Mouse (Mus musculus) right cerebral cortex, postnatal 25 days (tissue): ENCODE results near the gene Clmn.

Experiments used
- DNase-seq: peaks from one replicate; pipeline ENCODE4 v3.0.0; 2022

The Clmn gene

DNA sequence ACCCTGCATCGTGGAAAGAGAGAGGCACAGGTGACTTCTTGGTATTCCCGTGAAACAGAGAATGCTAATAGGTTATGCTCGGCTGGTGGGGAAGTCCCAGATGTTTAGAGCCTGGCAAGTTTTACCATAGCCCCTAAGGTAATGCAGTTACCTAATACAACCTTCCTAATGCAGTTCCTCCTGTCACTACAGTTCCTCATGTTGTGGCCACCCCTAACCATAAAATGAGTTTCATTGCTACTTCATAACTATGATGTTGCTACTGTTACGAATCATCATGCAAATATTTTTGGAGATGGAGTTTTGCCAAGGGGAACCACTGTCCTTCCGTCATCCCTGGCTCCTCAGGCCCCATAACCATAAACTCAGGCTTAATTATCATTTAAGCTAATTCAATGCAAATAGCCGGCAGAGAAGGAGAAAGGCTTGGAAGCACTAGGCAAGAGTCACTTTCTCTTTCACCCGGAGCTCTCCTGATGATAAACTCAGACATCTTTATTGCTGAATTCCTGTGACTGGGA lies 53.9 kb downstream of the Clmn start:
- no peak for DNase-seq

DNA sequence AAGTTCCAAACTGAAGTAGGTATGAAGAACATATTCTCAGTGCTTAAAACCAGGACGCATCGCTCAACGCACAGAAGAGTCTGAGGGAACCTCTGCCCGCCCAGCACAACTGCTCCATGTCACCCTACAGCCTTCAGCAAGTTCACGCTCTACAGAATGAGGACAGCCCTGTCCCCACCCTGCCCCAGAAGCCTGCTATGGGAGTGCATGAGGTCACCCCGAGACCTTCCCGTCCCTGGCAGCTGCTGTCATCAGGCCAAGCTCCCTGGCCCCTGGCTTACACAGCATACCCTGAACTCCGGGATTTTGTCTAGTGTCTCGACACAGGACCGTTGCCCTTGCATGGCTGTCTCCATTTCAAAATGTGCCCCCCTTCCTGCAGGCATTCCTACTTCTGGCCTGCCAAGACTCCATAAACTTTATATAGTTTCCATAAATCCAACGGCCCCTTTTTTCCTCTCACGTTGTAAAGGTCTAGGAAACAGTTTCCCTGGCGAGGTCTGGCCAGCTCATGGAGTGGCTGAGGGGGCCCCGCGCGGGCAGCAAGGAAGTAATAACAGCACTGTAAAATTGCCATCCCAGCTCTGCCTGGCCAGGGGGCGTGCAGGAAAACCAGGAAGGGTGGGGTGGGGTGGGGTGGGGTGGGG lies 56.3 kb downstream of the Clmn start:
- DNase-seq: no peak

DNA sequence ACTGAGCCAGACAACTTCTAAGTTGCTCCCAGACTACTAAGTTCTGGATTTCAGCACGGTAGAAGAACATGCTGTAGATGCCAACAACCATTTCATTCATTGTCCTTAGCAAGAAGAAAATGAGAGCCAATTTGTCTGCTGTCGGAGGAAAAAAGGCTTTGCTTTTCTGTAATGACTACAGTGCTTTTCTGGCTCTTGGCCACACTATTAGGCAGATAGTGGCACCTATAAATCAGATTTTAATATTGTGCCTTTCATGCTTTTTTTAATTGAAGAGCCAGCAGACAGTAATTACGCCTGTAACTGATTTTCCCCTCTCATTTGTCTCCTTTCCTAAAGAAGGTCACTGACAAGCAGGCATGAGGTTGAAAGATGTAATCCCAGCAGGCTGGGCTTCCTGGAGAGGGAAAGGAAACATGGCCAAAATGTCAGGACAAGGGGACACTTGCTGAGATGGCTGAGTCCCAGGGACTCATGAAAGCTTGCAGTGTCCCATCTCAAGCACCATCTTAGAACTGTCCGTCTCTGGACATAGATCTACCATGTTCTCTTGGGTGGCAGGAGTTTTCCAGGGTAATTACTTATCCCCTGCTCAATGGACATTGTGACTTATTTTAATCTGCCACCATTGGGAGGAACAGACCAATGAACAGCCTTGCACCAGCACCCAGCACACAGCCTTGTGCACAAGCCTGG lies 58.0 kb downstream of the Clmn start:
- no peak for DNase-seq

DNA sequence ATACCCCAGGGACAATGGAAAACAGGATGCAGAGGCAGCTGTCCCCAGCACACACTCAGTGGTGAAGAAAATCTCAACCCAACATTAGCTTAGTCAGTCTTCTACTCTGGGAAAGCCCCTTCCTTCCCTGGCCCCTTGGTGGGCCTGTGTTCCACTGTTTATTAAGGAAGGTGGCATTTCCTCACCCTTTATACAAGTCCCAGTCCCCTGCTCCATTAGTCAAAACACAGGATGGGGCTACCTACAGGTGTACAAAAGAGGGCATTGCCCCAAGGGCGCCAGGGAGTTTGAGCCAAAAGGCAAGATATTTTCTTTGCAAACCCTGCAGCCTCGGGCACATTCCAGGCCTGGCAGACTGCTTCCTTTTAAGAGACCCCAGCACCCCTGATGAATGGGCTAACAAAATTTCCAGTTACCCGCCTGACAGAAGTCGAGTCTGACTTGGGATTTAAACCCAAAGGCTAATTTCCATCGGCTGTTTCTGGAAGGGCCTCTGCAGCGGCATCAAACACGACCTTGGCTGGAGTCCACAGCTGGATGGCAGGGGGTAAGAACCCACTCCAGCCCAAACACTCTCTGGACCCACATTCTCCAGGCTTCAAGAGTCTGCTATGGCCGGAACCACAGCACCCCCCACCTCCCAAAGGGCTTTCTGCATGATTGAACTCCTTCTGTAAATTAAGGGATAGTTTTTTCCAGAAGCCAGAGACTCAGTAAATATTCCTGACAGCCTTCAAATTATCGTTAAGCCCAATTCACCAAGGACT lies 63.2 kb downstream of the Clmn start:
- DNase-seq: no peak

DNA sequence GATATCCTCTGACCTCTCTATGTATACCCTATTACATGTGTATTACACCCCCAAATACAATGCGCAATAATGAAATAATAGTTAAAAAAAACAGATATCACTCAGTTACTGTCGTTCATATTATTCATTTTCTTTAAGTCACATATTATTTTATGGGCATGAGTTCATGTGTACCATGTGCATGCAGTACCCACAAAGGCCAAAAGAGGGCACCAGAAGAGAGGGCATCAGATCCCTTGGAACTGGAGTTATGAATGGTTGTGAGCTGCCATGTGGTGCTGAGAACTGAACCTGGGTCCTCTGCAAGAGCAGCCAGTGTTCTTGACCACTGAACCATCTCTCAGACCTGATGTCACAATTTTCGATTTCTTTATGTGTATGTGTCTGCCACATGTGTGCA lies 65.5 kb downstream of the Clmn start:
- no peak for DNase-seq

DNA sequence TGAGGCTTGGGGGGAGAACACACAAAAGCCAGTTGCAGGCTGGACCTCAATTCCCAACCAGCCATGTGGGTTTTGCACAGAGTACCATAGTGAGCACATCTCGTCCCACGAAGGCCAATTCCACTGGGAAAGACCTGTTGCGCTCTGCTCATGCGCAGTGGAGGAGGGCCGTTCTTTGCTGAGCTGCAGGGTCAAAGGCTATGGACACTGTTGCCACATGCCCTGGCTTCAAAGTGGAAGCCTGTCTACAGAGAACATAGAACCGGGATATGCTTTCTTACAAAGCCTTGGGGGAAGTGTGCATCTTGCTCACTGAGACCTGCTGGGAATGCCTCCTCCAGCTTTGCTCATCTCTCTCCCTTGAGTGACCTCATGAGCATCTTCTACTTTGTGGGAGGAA lies 67.0 kb downstream of the Clmn start:
- DNase-seq: no peak

DNA sequence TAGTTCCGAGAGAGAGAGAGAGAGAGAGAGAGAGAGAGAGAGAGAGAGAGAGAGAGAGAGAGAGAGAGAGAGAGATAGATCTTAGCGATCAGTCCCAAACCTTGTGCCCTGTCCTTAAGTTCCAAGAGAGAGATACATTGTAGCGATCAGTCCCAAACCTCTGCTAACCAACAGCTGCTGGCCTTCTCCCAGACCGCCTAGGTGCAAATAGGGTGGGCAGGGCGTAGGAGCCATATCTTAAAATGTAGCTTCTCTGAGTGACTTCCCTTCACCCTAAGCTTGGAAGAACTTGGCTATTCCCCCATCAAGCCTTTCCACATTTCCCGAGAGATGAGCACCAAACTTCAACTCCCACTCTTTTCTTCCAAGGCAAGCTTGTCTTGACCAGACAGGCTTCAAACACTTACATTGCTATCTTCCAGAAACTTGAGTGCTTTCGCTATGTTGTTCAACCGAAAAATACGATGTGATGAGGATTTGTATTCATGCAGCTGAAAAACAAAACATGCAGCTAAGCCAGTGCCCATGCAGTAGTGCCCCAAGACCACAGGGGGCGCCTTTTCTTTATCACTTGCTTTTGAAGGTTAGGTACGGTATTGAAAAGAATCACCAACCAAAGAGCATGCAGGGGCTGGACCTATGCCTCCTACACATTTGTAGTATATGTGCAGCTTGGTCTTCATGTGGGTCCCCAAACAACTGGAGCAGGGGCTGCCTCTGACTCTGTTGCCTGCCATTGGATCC lies 68.1 kb downstream of the Clmn start:
- DNase-seq: no peak

DNA sequence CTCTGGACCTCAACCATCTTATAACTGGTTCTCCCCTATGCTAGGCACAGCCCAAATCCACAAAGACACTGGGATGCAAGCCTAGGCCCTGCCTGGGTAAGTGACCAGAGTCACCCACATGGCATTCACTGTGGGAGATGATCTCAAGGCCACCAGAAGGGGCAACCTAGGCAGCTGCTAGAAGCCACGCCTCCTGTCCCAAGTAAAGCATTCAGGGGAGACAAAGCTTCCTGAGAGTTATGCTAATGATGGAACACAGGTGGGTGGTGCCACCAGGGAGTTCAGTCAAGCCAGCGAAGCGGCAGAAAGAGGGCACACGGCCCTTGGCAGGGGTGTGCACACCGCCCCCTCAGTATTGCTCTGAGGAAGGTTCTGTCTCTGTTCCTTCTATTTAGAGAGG lies 69.9 kb downstream of the Clmn start:
- DNase-seq: no peak

DNA sequence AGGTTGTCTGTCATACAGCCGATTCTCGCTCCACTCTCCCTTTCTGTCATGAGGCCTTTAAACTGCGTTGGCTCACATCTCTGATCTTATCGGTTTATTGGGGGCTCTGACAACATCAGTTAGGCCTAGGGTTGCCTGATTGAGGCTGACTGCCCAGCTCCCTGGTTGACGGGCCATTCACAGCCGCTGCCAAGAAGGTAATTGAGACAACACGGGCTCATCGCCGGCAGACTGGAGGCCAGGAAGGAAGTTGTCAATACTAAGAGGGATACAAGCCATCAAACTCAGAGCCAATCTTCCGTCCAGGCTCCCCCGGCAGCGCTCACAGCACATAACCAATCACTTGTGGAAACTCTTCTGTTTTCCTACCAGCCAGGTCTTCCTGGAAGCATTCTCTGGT lies 71.4 kb downstream of the Clmn start:
- no peak for DNase-seq

DNA sequence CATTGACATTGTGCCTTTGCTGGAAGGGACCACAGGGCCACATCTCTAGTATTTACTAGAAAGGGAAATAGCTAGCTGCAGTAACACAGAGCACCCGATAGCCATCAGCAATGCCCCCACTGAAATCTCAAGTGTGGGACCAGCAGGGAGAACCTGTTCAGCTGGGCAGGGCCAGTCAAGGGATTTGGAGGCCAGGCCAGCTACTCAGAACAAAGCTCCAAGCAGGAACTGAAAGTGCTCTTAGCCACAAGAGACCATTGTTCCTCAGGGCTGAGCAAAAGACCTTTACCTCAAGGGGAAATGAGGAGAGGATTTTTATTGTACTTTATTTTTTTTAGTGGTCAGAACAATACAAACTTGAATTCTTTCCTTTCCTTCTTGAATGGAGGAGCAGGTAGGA lies 87.3 kb downstream of the Clmn start:
- DNase-seq: no peak

DNA sequence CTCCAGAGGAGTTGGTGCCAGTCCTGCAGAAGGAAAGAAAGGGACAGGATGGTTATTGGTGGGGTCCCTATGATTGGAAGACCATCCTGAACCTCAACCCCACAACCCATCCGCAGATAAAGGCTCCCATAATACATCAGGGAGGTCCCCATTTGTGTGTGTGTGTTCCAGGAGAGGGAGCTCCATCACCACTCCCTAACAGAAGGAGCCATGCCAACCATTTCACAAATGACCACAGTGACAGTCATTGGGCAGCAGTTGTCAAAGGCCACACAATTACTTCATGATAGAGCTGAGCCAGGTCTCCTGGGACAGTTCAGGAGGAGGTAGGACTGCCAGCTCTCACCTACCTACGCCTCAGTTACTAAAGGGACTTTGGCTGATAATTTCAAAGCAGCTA lies 92.9 kb downstream of the Clmn start:
- no peak for DNase-seq

DNA sequence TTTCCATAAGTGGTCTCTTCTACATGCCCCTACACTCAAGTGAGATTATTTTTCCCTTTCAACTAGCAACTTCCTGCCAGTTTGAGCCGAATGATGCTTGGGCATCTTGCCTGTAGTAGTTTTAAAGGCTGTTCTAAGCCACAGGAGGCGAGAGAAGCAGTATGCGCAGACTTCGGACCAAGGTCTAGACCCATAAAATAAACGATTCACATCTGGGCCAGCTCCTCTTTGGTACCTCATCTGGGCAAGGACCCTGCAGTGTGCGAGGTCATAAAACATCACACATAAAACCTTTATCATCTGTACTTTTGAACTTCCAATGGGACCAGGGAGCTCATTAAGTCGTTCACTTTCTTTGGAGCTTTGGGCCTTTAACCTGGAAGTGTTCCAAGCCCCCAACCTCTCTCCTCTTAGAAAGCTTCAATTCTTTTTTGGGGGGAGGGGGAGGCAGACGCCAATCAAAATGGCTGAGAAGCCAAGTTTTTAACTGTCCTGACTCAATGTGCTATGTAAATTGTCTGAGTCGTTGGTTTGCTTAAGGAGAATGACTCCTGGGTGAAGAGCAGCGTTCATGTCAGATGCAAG lies 95.6 kb downstream of the Clmn start:
- no peak for DNase-seq

DNA sequence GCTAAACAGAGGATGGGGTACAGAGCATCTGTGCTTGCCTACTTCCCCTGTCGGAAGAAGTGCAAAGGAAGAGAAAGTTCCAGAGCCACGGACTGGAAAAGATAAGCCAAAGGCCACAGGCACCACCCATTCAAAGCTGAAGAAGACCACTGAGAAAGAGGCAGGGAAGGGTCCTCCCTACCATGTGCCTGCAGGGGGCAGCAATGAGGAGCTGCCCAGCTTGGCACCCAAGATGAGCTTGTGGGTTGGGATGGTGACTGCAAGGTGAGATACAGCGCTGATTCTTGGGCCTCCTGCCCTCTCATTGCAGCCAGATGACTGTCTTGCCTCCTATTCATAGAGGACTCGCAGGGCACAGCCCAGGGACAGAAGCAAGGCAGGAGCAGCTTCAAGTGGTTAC lies 97.7 kb downstream of the Clmn start:
- DNase-seq: no peak

DNA sequence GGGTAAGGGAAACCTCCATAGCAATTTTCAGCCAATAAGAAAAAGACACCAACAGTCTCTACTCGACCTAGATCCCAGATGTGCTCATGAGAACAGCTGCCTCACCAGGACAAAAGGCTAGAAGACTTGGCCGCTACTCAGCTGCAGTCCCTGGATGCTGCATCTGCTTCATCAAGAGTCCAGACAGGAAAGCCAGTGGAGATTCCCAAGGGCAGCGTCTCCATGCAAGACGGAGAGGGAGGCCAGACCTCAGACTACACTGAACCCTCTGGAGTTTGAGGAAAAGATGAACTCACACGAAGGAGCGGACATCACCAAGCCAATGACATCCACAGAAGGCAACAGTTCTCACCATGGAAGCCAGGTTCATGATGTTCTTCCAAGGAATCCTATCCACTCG lies 99.1 kb downstream of the Clmn start:
- DNase-seq: no peak

DNA sequence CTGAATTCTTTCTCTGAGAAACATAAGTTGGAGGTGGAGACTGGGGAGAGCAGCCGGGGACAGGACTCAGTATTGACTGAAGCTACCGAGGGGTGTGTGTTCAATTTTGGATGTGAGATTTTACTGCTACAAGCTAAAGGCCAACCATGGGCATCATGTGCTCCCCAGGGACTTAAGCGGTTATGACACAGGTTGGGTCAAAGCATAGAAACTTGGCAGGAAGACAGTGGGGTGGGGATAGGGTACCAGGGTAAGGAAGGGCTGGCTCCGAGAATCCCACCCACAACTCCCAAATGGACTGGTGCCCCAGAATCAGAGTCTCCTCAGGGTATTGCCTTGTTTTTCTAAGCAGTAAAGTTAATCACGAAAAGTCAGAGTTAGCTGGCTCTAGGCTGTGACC lies 99.8 kb downstream of the Clmn start:
- DNase-seq: no peak

DNA sequence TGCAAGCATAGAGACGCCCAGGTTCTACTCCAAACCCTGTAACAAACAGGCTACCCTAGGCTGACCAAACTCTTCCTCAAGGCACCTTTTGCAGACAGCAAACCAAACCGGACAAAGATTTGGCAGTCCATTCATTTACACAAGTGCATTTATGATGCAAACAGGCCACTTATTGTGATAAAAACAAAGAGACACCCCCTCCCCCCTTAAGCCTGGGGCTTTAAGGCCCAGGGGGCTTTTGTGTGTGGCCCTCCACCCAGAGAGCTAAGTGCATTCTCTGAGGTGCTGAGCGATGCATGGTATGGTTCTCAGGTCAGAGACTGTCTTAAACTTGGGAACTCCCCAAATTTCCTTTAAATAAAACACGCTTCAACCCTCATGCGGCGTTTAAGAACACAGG lies 101.0 kb downstream of the Clmn start:
- no peak for DNase-seq

DNA sequence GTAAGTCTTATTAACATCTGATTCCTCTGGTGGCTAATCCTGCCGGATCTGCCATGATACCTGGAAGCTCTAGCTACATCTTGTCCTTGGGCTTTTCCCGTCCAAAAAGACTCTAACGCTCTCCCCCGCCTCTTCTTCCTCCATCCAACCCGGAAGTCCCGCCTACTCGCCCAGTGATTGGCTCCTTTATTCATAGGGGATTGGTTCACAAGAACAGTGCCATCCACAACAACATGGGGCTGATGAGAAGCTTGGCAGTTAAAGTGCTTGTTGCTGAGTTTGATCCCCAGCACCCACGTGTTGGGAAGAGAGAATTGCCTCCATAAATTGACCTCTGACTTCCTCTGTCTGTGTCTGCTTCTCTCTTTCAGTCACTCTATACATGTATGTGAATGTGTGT lies 103.5 kb downstream of the Clmn start:
- no peak for DNase-seq

DNA sequence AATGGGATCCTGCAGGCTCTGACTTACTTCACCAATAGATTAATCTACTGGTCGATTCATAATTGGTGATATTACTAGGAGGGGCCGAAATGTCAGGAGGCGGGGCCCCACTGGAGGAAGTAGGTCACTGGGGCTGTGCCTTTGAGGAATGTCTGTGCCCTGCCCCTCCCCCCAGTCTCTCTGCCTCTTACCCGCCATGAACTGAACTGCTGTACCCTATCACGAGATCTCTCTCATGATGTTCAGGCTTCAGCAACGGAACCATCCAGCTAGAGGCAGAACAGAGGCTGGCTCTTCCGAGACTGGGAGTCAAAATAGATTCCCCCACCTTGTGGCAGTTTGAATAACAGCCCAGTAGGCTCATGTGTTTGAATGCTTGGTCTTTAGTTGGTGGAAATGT lies 106.8 kb downstream of the Clmn start:
- no peak for DNase-seq

DNA sequence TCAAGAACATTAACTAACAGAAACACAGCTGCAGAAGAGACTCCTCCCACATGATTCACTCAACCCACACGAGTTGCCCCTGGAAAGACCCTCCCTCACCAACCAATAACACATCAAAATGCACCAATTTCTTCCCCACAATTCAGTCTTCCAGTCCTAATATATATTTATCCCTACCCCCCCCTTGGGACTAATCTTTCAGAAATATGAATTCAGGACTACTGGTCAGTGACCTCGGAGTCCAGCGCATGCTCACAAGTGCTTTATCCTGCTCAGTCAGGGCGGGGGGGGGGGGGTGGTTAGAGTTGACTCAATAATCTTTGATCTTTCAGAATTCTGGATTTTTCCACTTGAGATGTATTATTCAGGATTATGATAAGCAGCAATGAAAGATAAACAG lies 111.2 kb downstream of the Clmn start:
- no peak for DNase-seq

DNA sequence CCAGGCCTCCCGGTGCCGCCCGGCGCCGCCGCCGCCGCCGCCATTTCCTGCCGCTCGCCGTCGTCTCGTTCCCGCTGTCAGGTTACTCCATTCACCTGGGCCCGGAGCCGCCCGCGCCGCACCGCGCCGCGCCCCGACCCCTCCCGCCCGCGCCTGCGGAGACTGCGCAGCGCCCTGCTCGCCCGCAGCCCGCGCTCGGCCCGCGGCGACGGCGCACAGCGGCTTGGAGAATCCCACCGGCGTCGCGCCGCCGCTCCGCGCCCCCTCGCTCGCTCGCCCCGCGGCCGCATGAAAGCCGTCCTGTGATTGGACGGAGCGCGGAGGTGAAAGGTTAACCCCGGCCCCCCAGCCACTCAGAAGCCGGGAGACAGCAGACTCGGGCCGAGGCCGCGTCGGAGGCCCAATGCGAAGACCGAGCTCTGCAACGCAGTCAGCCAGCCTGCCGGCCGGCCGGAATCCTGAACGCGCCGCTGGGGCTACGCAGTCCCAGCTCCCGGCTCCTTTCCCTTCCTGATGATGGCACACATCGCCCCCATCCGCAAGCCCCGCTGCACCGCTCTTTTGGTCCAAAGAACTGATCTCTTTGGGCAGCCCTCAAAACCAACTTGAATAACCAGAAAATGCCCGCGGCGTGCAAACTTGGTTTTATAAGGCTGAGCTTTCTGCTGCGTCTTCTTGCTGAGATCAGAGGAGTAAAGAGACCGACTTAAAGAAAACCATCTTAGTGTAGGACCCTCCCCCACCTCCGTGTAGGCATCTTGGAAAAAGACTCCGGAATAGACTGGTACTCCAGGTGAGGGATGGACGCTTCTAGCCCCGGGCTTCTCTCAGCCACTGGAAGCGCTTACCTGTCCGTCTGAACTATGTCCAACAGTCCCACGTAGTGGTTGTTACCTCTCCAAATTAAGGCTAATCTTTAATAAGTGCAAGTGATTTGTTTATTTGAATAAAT lies 112.8 kb downstream of the Clmn start, which contains the start of gene Dicer1:
TSS of gene Dicer1 (minus strand) at position 139 of the 952 bp plus-strand sequence.
- peak; percentile 99 for DNase-seq

DNA sequence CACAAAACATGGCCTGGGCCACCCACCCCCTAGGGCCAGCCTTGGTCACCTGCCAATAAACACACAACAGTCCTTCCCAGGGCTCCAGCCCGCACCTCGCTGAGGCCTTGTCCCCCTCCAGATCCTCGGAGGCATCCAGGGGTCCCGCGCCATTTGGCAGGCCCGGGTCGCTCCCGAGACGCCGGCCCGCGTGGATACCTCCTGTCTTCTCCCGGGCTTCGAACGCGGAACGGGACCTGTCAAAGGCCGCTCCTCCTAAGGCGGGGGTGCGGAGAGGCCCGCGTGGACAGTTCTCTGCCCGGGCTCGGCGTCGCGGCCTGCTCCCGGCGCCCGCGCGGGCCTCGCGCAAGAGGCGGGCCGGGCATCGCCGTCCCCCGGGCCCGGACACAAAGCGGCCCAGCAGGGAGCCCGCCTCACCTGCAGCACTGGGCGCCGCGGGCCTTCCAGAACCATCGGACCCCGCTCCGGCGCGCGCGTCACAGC lies 113.5 kb downstream of the Clmn start:
- DNase-seq: no peak
